Mouse (Mus musculus): ENCODE data around the gene Mdga1.

DNA sequence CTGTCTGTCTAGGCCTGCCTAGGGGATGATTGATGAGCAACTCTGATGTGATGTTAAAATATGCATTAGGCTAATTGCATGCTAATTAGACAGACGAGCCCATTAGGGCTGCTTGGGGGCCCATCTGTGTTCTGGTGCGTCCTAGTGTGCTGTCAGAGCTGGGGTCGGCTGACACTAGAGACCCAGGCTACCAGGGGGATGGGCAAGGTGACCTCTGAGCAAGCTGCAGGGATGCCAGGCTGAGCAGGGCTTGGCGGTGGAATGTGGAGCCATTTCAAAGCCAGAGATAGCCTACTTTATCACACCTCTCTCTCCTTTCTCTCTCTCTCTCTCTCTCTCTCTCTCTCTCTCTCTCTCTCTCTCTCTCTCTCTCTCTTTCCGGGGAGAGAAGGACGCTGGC is 49.8 kb downstream of the Mdga1 start:
- TF ChIP-seq CTCF (conservative IDR thresholded peaks at IDR 0.05; ENCODE audit: low read length) (no peak), NANOG (IDR thresholded peaks at IDR 0.05; ENCODE audit: borderline replicate concordance, low read length) (no peak)
